Mouse (Mus musculus): ENCODE results near the gene Trim13. TPM values are rescaled to one million over a fixed set of nuclear protein-coding genes. Genes with fewer than 3 reads are reported as not detected.

Trim13 gene
- 140 TPM for polyA plus RNA-seq (2017; shearing (Covaris generic))

GRCm38 (mm10) chr14:61597968-61598367, at the start of gene Trim13:
TSS of gene Trim13 (plus strand) at chr14:61598247.

DNA sequence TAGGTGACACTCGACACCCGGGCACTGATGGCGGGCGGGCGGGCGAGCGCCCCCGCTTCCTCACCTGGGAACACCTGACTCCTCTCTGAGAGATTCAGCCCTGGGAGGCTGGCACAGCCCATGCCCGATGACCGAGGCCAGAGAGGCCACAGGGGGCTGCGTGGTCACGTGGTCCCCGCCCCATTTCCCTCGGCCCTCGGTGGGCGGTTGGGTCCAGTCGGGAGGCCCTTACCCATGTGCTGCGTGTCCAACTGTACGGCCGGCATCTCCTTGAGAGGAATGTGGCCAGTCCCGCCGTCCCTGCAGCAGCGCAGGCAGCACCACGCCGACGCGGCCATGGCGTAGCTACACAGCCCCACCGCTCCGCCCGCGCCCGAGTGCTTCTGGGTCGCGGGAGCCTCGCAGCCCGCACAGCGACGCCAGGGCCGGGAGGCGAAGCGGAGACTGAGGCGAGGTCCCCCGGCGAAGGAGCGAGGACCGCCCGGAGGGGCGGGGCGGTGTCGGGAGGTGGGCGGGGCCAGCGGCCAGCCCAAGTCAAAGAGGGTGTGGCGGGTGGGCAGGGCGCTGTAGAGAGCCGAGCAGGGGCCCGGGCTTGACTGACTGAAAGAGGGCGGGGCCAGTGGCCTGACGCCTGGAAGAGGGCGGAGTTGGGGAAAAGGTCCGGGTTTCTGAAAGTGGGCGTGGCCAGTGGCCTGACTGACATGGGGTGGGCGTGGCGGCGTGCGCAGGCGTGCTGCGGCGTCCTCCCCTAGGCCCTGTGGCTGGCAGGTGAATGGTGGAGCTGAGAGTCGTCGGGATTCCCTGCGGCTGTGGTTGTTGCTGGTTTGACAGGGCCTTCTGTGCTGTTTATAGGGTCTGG, 41.5 kb upstream of the Trim13 start, which contains the start of gene Spryd7:
Gene Spryd7, minus strand, starts transcription at position 598 of the 859 bp plus-strand sequence.

GRCm38 (mm10) chr14:61607157-61607556, 9.1 kb downstream of the Trim13 start, which contains the start of gene Kcnrg:
TSS of gene Kcnrg (plus strand) at chr14:61607457.

Other genes with a start within 250 kb of the Trim13 start
- 5.1 TPM for gene Ebpl, start 237.8 kb upstream of the Trim13 start, polyA plus RNA-seq (2017; shearing (Covaris generic))
- 39.3 TPM for gene Kpna3, start 158.4 kb upstream of the Trim13 start, polyA plus RNA-seq (2017; shearing (Covaris generic))
- 18.9 TPM for gene Spryd7, start 41.4 kb upstream of the Trim13 start, polyA plus RNA-seq (2017; shearing (Covaris generic))
- gene Kcnrg, start 9.2 kb downstream of the Trim13 start, polyA plus RNA-seq (2017; shearing (Covaris generic)): 1.9 TPM